Mouse (Mus musculus) monocyte, adult 59 days (primary cell): ENCODE results near the gene AC134908.4. TPM values are rescaled to one million over a fixed set of nuclear protein-coding genes. Genes with fewer than 3 reads are reported as not detected.

Source experiments
- total RNA-seq, 2 experiments: library from RNA; stranded (reverse); gene quantifications; one replicate each; pipeline ENCODE4 v1.2.4; 2023

AC134908.4 gene
- total RNA-seq, result not detected

GRCm38 (mm10) chr17:25795609-25796092 lies at the start of gene AC134908.4:
TSS of gene AC134908.4 (minus strand) at chr17:25795659.

GRCm38 (mm10) chr17:25844396-25844901 lies 49.0 kb upstream of the AC134908.4 start, which contains the start of gene Rhot2:
TSS of gene Rhot2 (minus strand) at chr17:25844851.

GRCm38 (mm10) chr17:25841117-25841880 lies 45.8 kb upstream of the AC134908.4 start, which contains the start of gene Gm20683:
TSS of gene Gm20683 (minus strand) at chr17:25841763.

GRCm38 (mm10) chr17:25837076-25837410 lies 41.6 kb upstream of the AC134908.4 start, which contains the start of gene Rhbdl1:
TSS of gene Rhbdl1 (minus strand) at chr17:25837295.

GRCm38 (mm10) chr17:25833291-25833663 lies 37.8 kb upstream of the AC134908.4 start, which contains the start of gene Stub1:
TSS of gene Stub1 (minus strand) at chr17:25833404.

GRCm38 (mm10) chr17:25828712-25829557 lies 33.5 kb upstream of the AC134908.4 start, which contains the start of gene Jmjd8:
TSS of gene Jmjd8 (plus strand) at chr17:25828867.

DNA sequence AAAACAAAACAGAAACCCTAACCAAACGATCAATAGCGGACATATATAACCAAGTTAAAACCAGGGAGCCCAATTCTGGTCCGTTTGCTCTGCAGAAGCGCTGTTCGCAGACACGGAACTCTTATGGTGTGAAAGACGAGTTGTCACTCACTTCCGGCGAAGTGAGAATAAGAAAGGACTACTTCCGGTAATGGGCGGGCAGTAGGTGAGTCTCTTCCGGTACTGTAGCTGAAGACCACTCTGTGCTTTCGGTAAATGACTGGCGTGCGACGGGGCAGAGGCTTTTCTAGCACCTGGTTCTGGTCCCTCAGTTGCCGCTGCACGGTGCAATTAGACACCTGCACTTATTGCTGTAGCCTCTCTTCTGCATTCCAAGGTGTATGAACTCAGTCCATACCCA lies 28.0 kb upstream of the AC134908.4 start, which contains the start of gene Wdr24:
TSS of gene Wdr24 (plus strand) at position 176 of the 400 bp plus-strand sequence.

DNA sequence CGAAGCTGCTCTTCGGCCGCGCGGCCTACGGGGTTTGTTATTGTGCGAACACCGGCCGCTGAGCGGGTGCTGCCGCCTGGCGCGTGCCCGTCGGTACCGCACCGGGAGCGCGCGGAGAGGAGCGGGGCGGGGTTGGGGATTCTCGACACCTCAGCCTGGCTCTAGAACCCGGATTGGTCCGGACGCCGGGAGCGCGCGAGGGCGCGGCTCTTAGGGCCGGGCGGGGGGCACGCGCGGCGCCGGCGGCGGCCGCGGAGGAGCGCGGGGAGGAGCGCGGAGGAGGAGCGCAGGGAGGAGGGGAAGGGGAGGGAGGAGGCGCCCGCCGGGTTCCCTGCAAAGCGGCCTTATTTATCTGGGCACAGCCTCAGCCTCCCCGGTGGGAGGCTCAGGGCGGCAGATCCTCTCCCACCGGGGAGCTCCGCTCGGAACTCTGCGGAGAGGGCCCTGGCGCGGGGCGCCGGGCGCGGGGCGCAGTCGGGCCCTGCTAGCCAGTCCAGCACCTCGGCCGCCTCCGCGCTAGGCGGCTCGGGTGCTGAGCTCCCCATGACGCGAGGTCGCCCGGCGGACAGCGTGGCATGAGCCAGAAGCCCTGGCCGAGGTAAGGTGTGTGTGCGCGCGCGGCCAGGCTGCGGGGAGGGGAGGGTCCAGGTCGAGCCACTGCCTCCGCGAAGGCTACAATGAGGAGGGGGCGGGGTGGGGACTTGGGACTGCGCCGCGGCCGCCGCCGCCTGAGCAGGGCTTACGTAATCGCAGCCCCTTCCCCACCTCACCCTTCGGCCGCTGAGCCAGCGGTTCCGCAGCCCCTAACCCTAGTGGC lies 13.5 kb upstream of the AC134908.4 start, which contains the start of gene Fbxl16:
TSS of gene Fbxl16 (plus strand) at position 297 of the 817 bp plus-strand sequence.

GRCm38 (mm10) chr17:25796951-25797369 lies 1.5 kb upstream of the AC134908.4 start, which contains the start of gene Metrn:
TSS of gene Metrn (minus strand) at chr17:25797136.

DNA sequence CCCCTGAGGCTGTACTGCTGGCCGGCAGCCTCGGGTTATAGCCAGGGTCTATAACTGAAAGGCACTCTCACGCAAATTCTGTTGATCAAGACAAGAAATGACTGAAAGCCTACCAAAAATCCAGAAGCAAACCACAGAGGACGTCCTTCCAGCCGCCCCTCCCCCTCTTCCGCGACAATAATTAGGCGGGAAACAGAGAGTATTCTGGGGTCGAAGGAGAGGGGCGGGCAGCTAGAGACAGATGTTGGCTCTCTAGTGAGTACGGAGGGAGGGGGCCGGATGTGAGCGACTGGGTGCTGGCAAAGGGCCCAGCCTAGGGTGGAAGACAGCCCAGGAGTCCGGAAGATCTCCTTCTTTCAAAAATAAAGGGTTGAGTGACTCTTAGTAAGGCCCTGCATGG lies 2.8 kb downstream of the AC134908.4 start, which contains the start of gene Fam173a:
TSS of gene Fam173a (minus strand) at position 287 of the 400 bp plus-strand sequence.

DNA sequence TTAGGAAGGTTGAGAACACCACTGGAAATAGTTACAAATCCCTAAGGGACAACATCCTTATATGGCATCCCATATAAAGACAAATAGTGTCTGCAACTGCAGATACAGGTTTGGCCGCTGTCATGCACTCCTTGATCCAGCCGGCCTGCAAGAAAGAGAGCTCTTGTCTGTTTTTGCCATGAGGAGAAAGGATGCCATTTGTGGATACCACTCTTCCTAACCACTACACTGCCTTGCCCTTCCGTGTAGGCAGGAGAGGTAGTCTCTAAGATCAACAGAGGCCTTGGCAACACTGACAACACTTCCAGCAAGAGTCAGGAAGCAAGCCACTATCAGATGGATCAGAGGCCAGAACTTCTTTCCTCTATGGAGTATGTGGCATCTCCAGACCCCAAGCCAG lies 9.2 kb downstream of the AC134908.4 start, which contains the start of gene Ccdc78:
TSS of gene Ccdc78 (plus strand) at position 301 of the 400 bp plus-strand sequence.

GRCm38 (mm10) chr17:25785281-25785745 lies 10.1 kb downstream of the AC134908.4 start, which contains the start of gene Haghl:
TSS of gene Haghl (minus strand) at chr17:25785673.

GRCm38 (mm10) chr17:25773549-25774120 lies 21.8 kb downstream of the AC134908.4 start, which contains the start of gene Narfl:
TSS of gene Narfl (plus strand) at chr17:25773776.

GRCm38 (mm10) chr17:25754241-25754640 lies 41.2 kb downstream of the AC134908.4 start, which contains the start of gene Msln:
TSS of gene Msln (minus strand) at chr17:25754378.

Other genes starting within 250 kb of the AC134908.4 start
- under 1 TPM in 1 of 2 experiments, not detected in 1; 0.18 TPM for gene Sox8, start 225.0 kb downstream of the AC134908.4 start, total RNA-seq
- 10 to 100 TPM; 38.1 to 41.1 TPM for gene Lmf1, start 216.6 kb downstream of the AC134908.4 start, total RNA-seq
- gene Gng13, start 78.5 kb downstream of the AC134908.4 start, total RNA-seq, result not detected
- gene Chtf18, start 68.2 kb downstream of the AC134908.4 start, total RNA-seq, result 1 to 10 TPM; 2.6 to 3.9 TPM
- 1 to 10 TPM; 6.6 to 7.9 TPM for gene Rpusd1, start 68.0 kb downstream of the AC134908.4 start, total RNA-seq
- not detected for gene Mslnl, start 59.6 kb downstream of the AC134908.4 start, total RNA-seq
- 1 to 10 TPM; 1.2 to 1.3 TPM for gene Msln, start 41.3 kb downstream of the AC134908.4 start, total RNA-seq
- 10 to 100 TPM; 33.1 to 34.7 TPM for gene Narfl, start 21.9 kb downstream of the AC134908.4 start, total RNA-seq
- gene Haghl, start 10.0 kb downstream of the AC134908.4 start, total RNA-seq, result 10 to 100 TPM; 21.6 to 21.7 TPM
- not detected for gene Ccdc78, start 9.1 kb downstream of the AC134908.4 start, total RNA-seq
- 10 to 100 TPM; 33.5 to 35.6 TPM for gene Fam173a, start 2.8 kb downstream of the AC134908.4 start, total RNA-seq
- gene Metrn, start 1.5 kb upstream of the AC134908.4 start, total RNA-seq, result 1 to 10 TPM; 8.0 to 9.9 TPM
- gene Fbxl16, start 13.4 kb upstream of the AC134908.4 start, total RNA-seq, result under 1 TPM in 1 of 2 experiments, not detected in 1; 0.24 TPM
- gene Wdr24, start 28.0 kb upstream of the AC134908.4 start, total RNA-seq, result 10 to 100 TPM; 13.5 to 14.9 TPM
- gene Jmjd8, start 33.2 kb upstream of the AC134908.4 start, total RNA-seq, result 10 to 100 TPM; 23.2 to 28.1 TPM
- gene Stub1, start 37.7 kb upstream of the AC134908.4 start, total RNA-seq, result 10 to 100 TPM; 50.8 to 51.1 TPM
- gene Rhbdl1, start 41.6 kb upstream of the AC134908.4 start, total RNA-seq, result 1 to 10 TPM; 1.2 to 1.7 TPM
- 1 to 10 TPM in 1 of 2 experiments, under 1 TPM in 1; 0.89 to 4.0 TPM for gene Gm20683, start 46.1 kb upstream of the AC134908.4 start, total RNA-seq
- gene Rhot2, start 49.2 kb upstream of the AC134908.4 start, total RNA-seq, result 10 to 100 TPM; 28.4 to 34.3 TPM
- gene Wdr90, start 65.8 kb upstream of the AC134908.4 start, total RNA-seq, result 1 to 10 TPM; 6.0 to 6.2 TPM
- gene Mcrip2, start 73.1 kb upstream of the AC134908.4 start, total RNA-seq, result 1 to 10 TPM; 4.8 to 5.5 TPM
- gene Mettl26, start 79.4 kb upstream of the AC134908.4 start, total RNA-seq, result 10 to 100 TPM; 10.1 to 11.1 TPM
- 1 to 10 TPM; 3.2 to 3.3 TPM for gene Wfikkn1, start 85.2 kb upstream of the AC134908.4 start, total RNA-seq
- gene Rab40c, start 124.1 kb upstream of the AC134908.4 start, total RNA-seq, result 10 to 100 TPM; 16.5 to 18.1 TPM
- gene Pigq, start 149.3 kb upstream of the AC134908.4 start, total RNA-seq, result 10 to 100 TPM; 46.9 to 60.5 TPM
- gene Nhlrc4, start 149.3 kb upstream of the AC134908.4 start, total RNA-seq, result not detected
- gene A930017K11Rik, start 156.9 kb upstream of the AC134908.4 start, total RNA-seq, result not detected
- 10 to 100 TPM; 31.1 to 32.2 TPM for gene Capn15, start 190.1 kb upstream of the AC134908.4 start, total RNA-seq